Mouse (Mus musculus) forebrain, embryonic 12.5 days (tissue): ENCODE results near the gene Olfr325. TPM values are rescaled to one million over a fixed set of nuclear protein-coding genes. Genes with fewer than 3 reads are reported as not detected.
"Not testable (repeated sequence)": the region's sequence is repeated elsewhere in the genome, so short reads cannot be mapped to it uniquely, and the experiment has no call there.

Experiments used
- ATAC-seq: fragments of 200-750 bp; cut with Nextera tagmentation; 2 replicates; pipeline ENCODE4 v1.8.0; 2017; ENCODE audit warnings: moderate TSS enrichment; ENCODE audit not compliant: low FRiP score
- H3K27ac ChIP-seq: fragments of 300-500 bp; sonication (generic); 2 replicates; pipeline ENCODE4 v1.5.1; 2016; ENCODE audit warnings: mild to moderate bottlenecking
- H3K27me3 ChIP-seq: fragments of 300-500 bp; sonication (generic); 2 replicates; pipeline ENCODE4 v1.6.1; 2016; ENCODE audit warnings: mild to moderate bottlenecking
- H3K36me3 ChIP-seq: fragments of 300-500 bp; sonication (generic); replicated peaks from 2 replicates; pipeline ENCODE4 v1.6.1; 2016; ENCODE audit warnings: mild to moderate bottlenecking
- H3K4me1 ChIP-seq: fragments of 300-500 bp; sonication (generic); 2 replicates; pipeline ENCODE4 v1.6.1; 2016
- H3K4me2 ChIP-seq: fragments of 300-500 bp; sonication (generic); 2 replicates; pipeline ENCODE4 v1.6.1; 2016; ENCODE audit warnings: mild to moderate bottlenecking, moderate library complexity
- H3K4me3 ChIP-seq: fragments of 300-500 bp; sonication (generic); replicated peaks from 2 replicates; pipeline ENCODE4 v1.5.1; 2016; ENCODE audit warnings: mild to moderate bottlenecking
- H3K9ac ChIP-seq: fragments of 300-500 bp; sonication (generic); 2 replicates; pipeline ENCODE4 v1.6.1; 2016; ENCODE audit warnings: mild to moderate bottlenecking
- H3K9me3 ChIP-seq: fragments of 300-500 bp; sonication (generic); 2 replicates; pipeline ENCODE4 v1.6.1; 2016
- WGBS: fragments of 180-500 bp; shearing (Covaris S2); methylation state at CpG from one replicate; pipeline ENCODE4 v1.1.7; 2016; 5-methylcytosine and 5-hydroxymethylcytosine counted together
- polyA plus RNA-seq: library from polyadenylated mRNA; unstranded; fragments of >200 nt; fragmentation: Nextera tagmentation; extraction: Ambion mirVana; gene quantifications from 2 replicates; pipeline ENCODE4 v1.2.1, GENCODE M21; 2016

Gene Olfr325
- polyA plus RNA-seq: not detected in 2 replicates

DNA sequence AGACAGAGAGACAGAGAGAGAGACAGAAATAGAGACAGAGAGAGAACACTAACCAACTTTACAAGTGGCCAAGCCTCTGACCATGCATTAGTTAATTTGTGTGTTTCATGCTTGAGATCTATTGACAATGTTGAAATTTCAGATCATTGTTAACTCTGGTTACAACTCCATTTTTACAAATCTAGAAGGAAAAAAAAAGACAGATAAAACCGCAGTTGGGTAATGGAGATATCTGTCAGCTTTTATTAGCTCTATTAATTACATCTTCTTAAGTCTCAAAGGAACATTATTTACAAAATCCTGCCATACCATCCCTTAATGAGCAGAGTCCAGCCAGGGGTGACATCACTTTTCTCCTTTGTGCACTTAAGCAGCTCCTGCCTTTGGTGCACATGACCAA lies at the start of gene Olfr325:
Gene Olfr325, plus strand, starts transcription at position 301 of the 400 bp plus-strand sequence.
- Histone ChIP-seq H3K36me3 (no peaks in the 10 kb centered on the region), H3K9ac (no peak within 1 kb of the TSS), H3K4me1 (no peaks in the 10 kb centered on the region), H3K4me3 (no peak within 1 kb of the TSS), H3K4me2 (no peak within 1 kb of the TSS), H3K27ac (no peak within 1 kb of the TSS), H3K9me3 (no peaks in the 10 kb centered on the region), H3K27me3 (no peaks in the 10 kb centered on the region)
- no peak for ATAC-seq
- WGBS: 80% methylated on average over 1 of the region's 1 CpGs

DNA sequence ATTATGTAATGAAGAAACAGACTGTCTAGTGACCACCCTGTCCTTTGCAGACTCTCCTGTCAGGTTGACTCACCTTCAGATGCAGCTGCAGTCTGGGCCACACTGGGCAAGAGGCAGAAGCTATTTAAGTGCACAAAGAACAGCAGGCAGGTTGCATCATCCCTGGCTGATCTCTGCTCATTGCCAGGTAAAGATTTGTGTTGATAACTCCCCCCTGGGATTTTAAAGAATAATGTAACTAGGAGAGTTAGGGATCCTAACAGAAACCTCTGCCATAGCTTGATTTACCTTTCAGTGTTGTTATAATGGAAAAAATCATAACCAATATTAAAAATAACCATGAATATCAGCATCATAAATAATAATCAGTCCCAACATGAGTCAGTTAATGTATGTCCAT lies 42.8 kb upstream of the Olfr325 start, which contains the start of gene Olfr330:
Gene Olfr330, minus strand, starts transcription at position 101 of the 400 bp plus-strand sequence.
- not testable (repeated sequence) for H3K9ac ChIP-seq

DNA sequence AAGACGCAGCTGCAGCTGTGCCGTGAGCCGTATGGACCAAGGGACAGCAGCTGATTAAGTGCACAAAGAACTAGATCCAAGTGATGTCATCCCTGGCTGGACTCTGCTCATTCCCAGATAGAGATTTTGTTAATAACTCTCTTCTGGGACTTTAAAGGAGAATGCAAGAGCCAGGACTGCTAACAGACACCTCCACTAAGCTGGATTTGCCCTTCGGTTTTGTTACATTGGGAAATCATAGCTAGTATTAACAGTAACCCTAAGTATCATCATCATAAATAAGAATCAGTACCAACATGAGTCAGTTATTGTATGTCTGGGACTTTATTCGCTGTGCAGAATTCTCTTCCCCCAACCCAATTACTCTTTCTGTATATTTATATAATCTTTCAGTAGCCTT lies 31.2 kb upstream of the Olfr325 start, which contains the start of gene Olfr329-ps:
Gene Olfr329-ps, minus strand, starts transcription at position 101 of the 400 bp plus-strand sequence.
- Histone ChIP-seq H3K4me1 (no peaks in the 10 kb centered on the region), H3K4me2 (no peak within 1 kb of the TSS), H3K9ac (no peak within 1 kb of the TSS), H3K4me3 (no peak within 1 kb of the TSS), H3K9me3 (no peaks in the 10 kb centered on the region), H3K27me3 (no peaks in the 10 kb centered on the region), H3K27ac (no peak within 1 kb of the TSS), H3K36me3 (no peaks in the 10 kb centered on the region)
- whole genome bisulfite sequencing: 87% methylated on average over 5 of the region's 5 CpGs
- ATAC-seq: no peak

More for the DNA sequence above, 42.8 kb upstream of the Olfr325 start, which contains the start of gene Olfr330:
- not testable (repeated sequence) for H3K4me1 ChIP-seq, H3K27ac ChIP-seq, ATAC-seq, H3K36me3 ChIP-seq, H3K4me2 ChIP-seq, H3K27me3 ChIP-seq, H3K9me3 ChIP-seq, H3K4me3 ChIP-seq

DNA sequence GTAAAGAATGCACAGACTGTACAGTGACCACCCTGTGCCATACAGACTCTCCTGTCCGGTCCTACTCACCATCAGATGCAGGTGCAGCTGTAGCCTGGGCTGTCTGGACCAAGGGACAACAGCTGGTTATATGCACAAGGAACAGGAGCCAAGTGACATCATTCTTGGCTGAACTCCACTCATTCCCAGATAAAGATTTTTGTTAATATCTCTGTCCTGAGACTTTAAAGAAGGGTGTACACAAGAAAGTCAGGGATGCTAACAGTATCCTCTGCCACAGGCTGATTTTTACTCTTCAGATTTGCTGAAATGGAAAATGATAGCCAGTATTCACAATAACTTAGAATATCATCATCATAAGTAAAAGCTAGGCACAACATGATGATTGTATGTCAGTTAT lies 22.0 kb upstream of the Olfr325 start, which contains the start of gene Olfr328:
Gene Olfr328, minus strand, starts transcription at position 101 of the 400 bp plus-strand sequence.
- H3K4me1 ChIP-seq: no peaks in the 10 kb centered on the region
- H3K36me3 ChIP-seq: no peaks in the 10 kb centered on the region
- ATAC-seq: no peak
- no peaks in the 10 kb centered on the region for H3K9me3 ChIP-seq
- no peak within 1 kb of the TSS for H3K27ac ChIP-seq
- H3K4me2 ChIP-seq: no peak within 1 kb of the TSS
- H3K9ac ChIP-seq: no peak within 1 kb of the TSS
- 87% methylated on average over 1 of the region's 1 CpGs for WGBS
- no peak within 1 kb of the TSS for H3K4me3 ChIP-seq
- no peaks in the 10 kb centered on the region for H3K27me3 ChIP-seq

DNA sequence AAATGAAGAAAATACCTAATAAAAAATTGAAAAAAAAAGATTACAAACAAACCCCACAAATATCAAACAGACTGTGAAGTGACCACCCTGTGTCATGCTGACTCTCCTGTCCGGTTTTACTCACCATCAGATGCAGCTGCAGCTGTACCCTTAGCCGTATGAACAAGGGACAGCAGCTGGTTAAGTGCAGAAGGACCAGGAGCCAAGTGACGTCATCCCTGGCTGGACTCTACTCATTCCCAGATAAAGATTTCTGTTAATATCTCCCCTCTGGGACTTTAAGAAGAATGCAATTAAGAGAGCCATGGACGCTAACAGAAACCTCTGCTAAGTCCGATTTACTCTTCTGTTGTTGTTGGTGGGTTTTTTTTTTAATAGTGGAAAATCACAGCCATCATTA lies 7.1 kb upstream of the Olfr325 start, which contains the start of gene Olfr224:
Gene Olfr224, minus strand, starts transcription at position 149 of the 400 bp plus-strand sequence.
- H3K4me2 ChIP-seq: no peak within 1 kb of the TSS
- no peak within 1 kb of the TSS for H3K27ac ChIP-seq
- H3K4me1 ChIP-seq: no peaks in the 10 kb centered on the region
- ATAC-seq: no peak
- H3K9me3 ChIP-seq: no peaks in the 10 kb centered on the region
- no peak within 1 kb of the TSS for H3K9ac ChIP-seq
- H3K4me3 ChIP-seq: no peak within 1 kb of the TSS
- H3K27me3 ChIP-seq: no peaks in the 10 kb centered on the region
- no peaks in the 10 kb centered on the region for H3K36me3 ChIP-seq
- 88% methylated on average over 5 of the region's 5 CpGs for WGBS

DNA sequence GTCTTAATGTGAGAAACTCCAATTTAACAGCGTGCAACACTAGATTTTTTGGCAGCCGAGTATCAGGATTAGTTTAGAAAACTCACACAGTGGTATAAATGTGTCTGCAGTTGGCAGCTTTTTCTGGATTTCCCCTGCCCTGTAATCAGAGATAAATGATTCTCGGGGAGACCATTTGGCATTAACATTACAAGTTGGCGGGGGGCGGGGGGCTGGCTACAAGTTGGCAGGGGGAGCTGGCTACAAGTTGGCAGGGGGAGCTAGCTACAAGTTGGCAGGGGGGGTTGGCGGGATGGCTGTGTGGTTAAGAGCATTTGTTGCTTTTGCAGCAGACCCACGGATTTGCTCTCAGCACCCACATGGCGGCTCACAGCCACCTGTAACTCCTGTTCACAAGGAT lies 1.1 kb downstream of the Olfr325 start:
- Histone ChIP-seq H3K36me3 (no peaks in the 10 kb centered on the region), H3K9me3 (no peaks in the 10 kb centered on the region), H3K4me2 (no peak overlapping the region), H3K27me3 (no peaks in the 10 kb centered on the region), H3K4me3 (no peak overlapping the region), H3K27ac (no peak overlapping the region), H3K4me1 (no peaks in the 10 kb centered on the region), H3K9ac (no peak overlapping the region)
- ATAC-seq: no peak
- 83% methylated on average over 8 of the region's 8 CpGs for WGBS

DNA sequence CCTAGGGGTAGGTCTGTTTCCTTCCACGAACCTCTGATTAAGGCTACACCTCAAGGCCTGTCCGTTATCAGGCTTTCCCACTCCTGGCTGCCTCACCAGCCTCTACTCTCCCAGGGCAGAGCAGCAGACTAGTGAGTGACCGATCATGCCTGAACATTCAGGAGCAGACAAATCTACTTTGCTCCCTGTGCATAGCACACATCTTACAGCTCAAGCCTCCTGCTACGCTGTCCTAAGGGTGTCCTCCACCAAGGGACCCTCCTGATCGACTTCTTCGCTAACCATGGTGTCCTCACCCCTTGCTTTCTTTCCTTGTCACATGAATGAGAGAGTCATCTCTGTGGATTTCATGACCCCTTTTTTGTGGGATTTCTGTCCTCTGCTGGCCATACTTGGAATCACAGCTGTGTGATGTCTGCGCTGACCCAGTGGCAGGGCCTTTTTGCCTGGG lies 10.4 kb downstream of the Olfr325 start:
- Histone ChIP-seq H3K27me3 (no peaks in the 10 kb centered on the region), H3K4me1 (peaks cover 3% of the 10 kb centered on the region; the same call in 1 of the 2 replicates), H3K9me3 (no peaks in the 10 kb centered on the region), H3K36me3 (no peaks in the 10 kb centered on the region), H3K4me3 (no peak overlapping the region), H3K27ac (no peak overlapping the region), H3K4me2 (no peak overlapping the region), H3K9ac (no peak overlapping the region)
- WGBS: 70% methylated on average over 7 of the region's 7 CpGs
- no peak for ATAC-seq

DNA sequence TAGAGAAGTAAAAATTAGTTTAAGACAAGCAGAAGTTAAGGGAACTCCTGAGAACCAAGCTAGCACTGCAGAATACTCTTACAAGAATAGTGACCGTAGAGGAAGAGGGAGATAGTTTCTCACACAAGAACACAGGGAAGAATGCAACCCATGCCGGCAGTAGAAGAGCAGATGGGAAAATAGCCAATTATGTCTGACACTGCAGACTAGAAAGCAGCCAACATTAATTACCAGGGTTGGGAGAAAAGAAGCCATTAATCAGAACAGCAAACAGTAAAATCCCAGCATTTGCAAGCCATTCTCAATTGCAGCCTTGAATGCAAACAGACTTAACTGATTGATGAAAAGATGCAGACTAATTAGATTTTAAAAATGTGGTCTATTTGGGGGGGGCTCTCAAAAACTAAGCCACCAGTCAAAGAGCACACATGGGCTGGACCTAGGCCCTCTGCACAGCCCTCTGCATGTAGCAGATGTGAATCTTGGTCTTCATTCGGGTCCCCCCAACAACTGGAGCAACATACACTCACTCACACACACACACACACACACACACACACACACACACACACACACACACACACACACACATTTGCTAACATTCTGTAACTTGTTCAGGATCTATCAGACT lies 11.2 kb downstream of the Olfr325 start:
- H3K36me3 ChIP-seq: no peaks in the 10 kb centered on the region
- H3K4me2 ChIP-seq: no peak overlapping the region
- no peaks in the 10 kb centered on the region for H3K27me3 ChIP-seq
- peaks cover 3% of the 10 kb centered on the region; the same call in 1 of the 2 replicates for H3K4me1 ChIP-seq
- ATAC-seq: peak; percentile 49; the same call in 1 of the 2 replicates
- no peak overlapping the region for H3K4me3 ChIP-seq
- H3K9me3 ChIP-seq: no peaks in the 10 kb centered on the region
- 0 out of 2 replicates have a peak overlapping the region, but pooled peaks have one; percentile 36 for H3K27ac ChIP-seq
- 31% methylated on average over 3 of the region's 3 CpGs for WGBS
- no peak overlapping the region for H3K9ac ChIP-seq

DNA sequence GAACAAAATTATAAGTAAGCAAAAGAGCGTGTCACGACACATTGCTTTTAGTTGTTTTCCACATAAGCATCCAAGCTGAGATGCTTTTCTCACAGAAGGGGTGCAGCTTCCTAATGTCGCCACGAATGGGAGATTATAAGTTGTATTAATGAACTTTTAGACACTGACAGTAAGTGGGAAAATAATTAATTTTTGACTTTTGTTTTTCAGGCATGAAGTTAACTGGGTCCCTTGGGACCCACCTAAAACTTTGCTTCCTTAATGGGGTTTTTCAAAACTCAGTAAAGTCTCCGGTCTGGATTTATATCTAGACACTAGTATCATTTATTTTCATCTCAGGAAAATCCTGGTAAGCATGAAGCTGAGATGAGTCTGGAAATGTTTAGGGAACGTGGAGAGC lies 17.3 kb downstream of the Olfr325 start, which contains the start of gene Olfr324:
Gene Olfr324, plus strand, starts transcription at position 301 of the 400 bp plus-strand sequence.
- no peak for ATAC-seq
- Histone ChIP-seq H3K4me1 (no peaks in the 10 kb centered on the region), H3K9ac (no peak within 1 kb of the TSS), H3K4me2 (no peak within 1 kb of the TSS), H3K27me3 (no peaks in the 10 kb centered on the region), H3K9me3 (no peaks in the 10 kb centered on the region), H3K36me3 (no peaks in the 10 kb centered on the region), H3K27ac (no peak within 1 kb of the TSS), H3K4me3 (no peak within 1 kb of the TSS)
- 87% methylated on average over 6 of the region's 6 CpGs for WGBS

DNA sequence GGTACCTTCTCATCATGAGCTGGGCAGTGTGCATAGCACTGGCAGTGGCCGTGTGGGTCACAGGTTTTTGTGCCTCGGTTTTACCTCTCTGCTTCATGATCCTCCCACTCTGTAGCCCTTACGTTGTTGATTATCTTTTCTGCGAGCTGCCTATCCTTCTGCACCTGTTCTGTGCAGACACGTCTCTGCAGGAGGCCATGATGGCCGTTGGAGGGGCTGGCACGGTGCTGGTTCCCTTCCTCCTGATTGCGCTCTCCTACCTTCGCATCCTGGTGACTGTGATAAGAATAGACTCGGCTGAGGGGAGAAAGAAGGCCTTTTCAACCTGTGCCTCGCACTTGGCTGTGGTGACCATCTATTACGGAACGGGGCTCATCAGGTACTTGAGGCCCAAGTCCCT lies 20.3 kb downstream of the Olfr325 start:
- H3K4me3 ChIP-seq: no peak overlapping the region
- WGBS: 93% methylated on average over 13 of the region's 13 CpGs
- H3K27ac ChIP-seq: no peak overlapping the region

DNA sequence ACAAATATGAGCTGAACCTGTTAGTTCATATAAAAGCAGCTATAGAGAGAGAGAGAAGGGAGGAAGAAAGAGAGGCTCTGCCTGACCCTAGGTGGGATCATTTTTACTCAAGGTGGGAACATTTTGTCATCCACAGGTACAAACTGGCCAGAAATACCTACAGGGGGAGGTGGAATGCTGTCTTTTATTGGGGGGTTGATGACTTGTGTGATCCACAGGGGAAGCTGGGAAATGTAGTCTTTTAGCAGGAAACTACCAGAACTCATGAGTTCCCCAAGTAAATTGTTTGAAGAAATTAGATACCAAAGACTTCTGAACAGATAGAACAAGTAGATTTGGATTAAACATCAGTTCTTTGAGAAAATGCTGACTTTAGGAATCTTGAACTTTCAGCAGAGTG lies 24.5 kb downstream of the Olfr325 start:
- no peaks in the 10 kb centered on the region for H3K27me3 ChIP-seq
- no peak overlapping the region for H3K27ac ChIP-seq
- no peak overlapping the region for H3K4me3 ChIP-seq
- no peaks in the 10 kb centered on the region for H3K9me3 ChIP-seq
- H3K4me2 ChIP-seq: no peak overlapping the region
- H3K9ac ChIP-seq: no peak overlapping the region
- no peak for ATAC-seq
- H3K36me3 ChIP-seq: no peaks in the 10 kb centered on the region
- no peaks in the 10 kb centered on the region for H3K4me1 ChIP-seq

More for the DNA sequence above, 20.3 kb downstream of the Olfr325 start:
- Histone ChIP-seq H3K4me1 (no peaks in the 10 kb centered on the region), H3K9me3 (no peaks in the 10 kb centered on the region), H3K27me3 (no peaks in the 10 kb centered on the region), H3K9ac (no peak overlapping the region), H3K36me3 (no peaks in the 10 kb centered on the region), H3K4me2 (no peak overlapping the region)
- ATAC-seq: no peak

DNA sequence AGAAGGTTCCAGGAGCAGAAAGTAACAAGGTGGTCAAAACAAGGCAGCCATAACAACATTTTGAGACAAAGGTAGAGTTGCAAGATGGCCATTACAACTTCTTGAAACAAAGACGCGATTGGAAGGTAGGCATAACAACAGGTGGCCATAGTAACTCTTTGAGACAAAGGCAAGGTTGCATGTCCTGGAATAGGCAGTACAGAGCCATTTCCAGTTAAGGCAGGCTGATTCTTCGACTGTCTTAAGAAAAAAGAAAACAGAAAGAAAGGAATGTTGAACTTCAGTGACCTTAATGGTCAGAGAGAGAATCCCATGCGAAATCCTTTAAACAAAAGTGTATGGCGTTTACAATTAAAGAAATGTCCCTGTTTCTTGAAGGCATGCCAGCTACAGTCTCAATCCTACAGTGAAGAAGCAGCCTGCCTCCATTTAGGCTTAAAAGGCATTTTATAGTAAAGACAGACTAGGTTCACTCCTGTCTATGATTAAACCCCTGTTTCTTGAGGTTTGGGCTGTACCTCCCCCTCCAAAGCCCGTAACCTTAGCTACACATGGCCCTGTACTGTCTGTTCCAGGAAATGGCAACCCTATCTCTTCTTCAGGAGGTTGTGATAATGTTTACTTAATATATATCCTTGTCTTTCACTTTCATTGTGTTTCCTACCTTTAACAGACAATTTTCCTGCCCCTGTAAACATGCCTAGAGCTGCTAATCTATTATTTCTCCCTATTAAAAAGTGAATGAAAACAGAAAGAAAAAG lies 25.4 kb downstream of the Olfr325 start:
- 85% methylated on average over 6 of the region's 6 CpGs for WGBS
- Histone ChIP-seq H3K27me3 (no peaks in the 10 kb centered on the region), H3K4me3 (no peak overlapping the region), H3K27ac (no peak overlapping the region), H3K4me1 (no peaks in the 10 kb centered on the region), H3K9me3 (no peaks in the 10 kb centered on the region), H3K4me2 (no peak overlapping the region), H3K36me3 (no peaks in the 10 kb centered on the region), H3K9ac (no peak overlapping the region)
- no peak for ATAC-seq
